Mouse (Mus musculus): ENCODE data around the gene Mcm2. TPM values are rescaled to one million over a fixed set of nuclear protein-coding genes. Genes with fewer than 3 reads are reported as not detected.

Gene Mcm2
- total RNA-seq, 1 experiment from 2014 or later = 17.7 TPM

- ATAC-seq (ENCODE audit: extremely low read depth, insufficient number of reproducible peaks, low FRiP score, poor library complexity, severe bottlenecking) = no peak
Observed at GRCm38 (mm10) chr6:88899086-88899485, 506 bp upstream of the Mcm2 start.

- no peak for ATAC-seq (ENCODE audit: extremely low read depth, insufficient number of reproducible peaks, low FRiP score, poor library complexity, severe bottlenecking)
Observed at GRCm38 (mm10) chr6:88897246-88897645, 1.3 kb downstream of the Mcm2 start.

GRCm38 (mm10) chr6:88895943-88896342 lies 2.6 kb downstream of the Mcm2 start:
- ATAC-seq (ENCODE audit: extremely low read depth, insufficient number of reproducible peaks, low FRiP score, poor library complexity, severe bottlenecking) = no peak

- ATAC-seq (ENCODE audit: extremely low read depth, insufficient number of reproducible peaks, low FRiP score, poor library complexity, severe bottlenecking) = 0 out of 2 replicates have a peak, but pooled peaks have one; percentile 24
Observed at GRCm38 (mm10) chr6:88893559-88893958, 5.0 kb downstream of the Mcm2 start.

- no peak for ATAC-seq (ENCODE audit: extremely low read depth, insufficient number of reproducible peaks, low FRiP score, poor library complexity, severe bottlenecking)
Observed at GRCm38 (mm10) chr6:88890832-88891231, 7.7 kb downstream of the Mcm2 start.

GRCm38 (mm10) chr6:88889410-88890042 lies 9.1 kb downstream of the Mcm2 start:
- no peak for ATAC-seq (ENCODE audit: extremely low read depth, insufficient number of reproducible peaks, low FRiP score, poor library complexity, severe bottlenecking)

- no peak for ATAC-seq (ENCODE audit: extremely low read depth, insufficient number of reproducible peaks, low FRiP score, poor library complexity, severe bottlenecking)
Observed at GRCm38 (mm10) chr6:88886417-88886967, 12.1 kb downstream of the Mcm2 start.

GRCm38 (mm10) chr6:88885644-88886416 lies 12.8 kb downstream of the Mcm2 start:
- no peak for ATAC-seq (ENCODE audit: extremely low read depth, insufficient number of reproducible peaks, low FRiP score, poor library complexity, severe bottlenecking)

- ATAC-seq (ENCODE audit: extremely low read depth, insufficient number of reproducible peaks, low FRiP score, poor library complexity, severe bottlenecking) = no peak
Observed at GRCm38 (mm10) chr6:88884690-88885089, 13.9 kb downstream of the Mcm2 start.

- ATAC-seq (ENCODE audit: extremely low read depth, insufficient number of reproducible peaks, low FRiP score, poor library complexity, severe bottlenecking) = no peak
Observed at GRCm38 (mm10) chr6:88884195-88884594, 14.4 kb downstream of the Mcm2 start.

GRCm38 (mm10) chr6:88881334-88881733 lies 17.2 kb downstream of the Mcm2 start:
- no peak for ATAC-seq (ENCODE audit: extremely low read depth, insufficient number of reproducible peaks, low FRiP score, poor library complexity, severe bottlenecking)

- ATAC-seq (ENCODE audit: extremely low read depth, insufficient number of reproducible peaks, low FRiP score, poor library complexity, severe bottlenecking) = no peak
Observed at GRCm38 (mm10) chr6:88879471-88879870, 19.1 kb downstream of the Mcm2 start.

GRCm38 (mm10) chr6:88874868-88875508 lies 23.6 kb downstream of the Mcm2 start, which contains the start of gene Podxl2:
Gene Podxl2, minus strand, starts transcription at chr6:88875044.
- no peak for ATAC-seq (ENCODE audit: extremely low read depth, insufficient number of reproducible peaks, low FRiP score, poor library complexity, severe bottlenecking)

GRCm38 (mm10) chr6:88873965-88874867 lies 24.4 kb downstream of the Mcm2 start:
- ATAC-seq (ENCODE audit: extremely low read depth, insufficient number of reproducible peaks, low FRiP score, poor library complexity, severe bottlenecking) = no peak

- ATAC-seq (ENCODE audit: extremely low read depth, insufficient number of reproducible peaks, low FRiP score, poor library complexity, severe bottlenecking) = no peak
Observed at GRCm38 (mm10) chr6:88872811-88873210, 25.8 kb downstream of the Mcm2 start.

GRCm38 (mm10) chr6:88871546-88871945 lies 27.0 kb downstream of the Mcm2 start:
- ATAC-seq (ENCODE audit: extremely low read depth, insufficient number of reproducible peaks, low FRiP score, poor library complexity, severe bottlenecking) = no peak

- no peak for ATAC-seq (ENCODE audit: extremely low read depth, insufficient number of reproducible peaks, low FRiP score, poor library complexity, severe bottlenecking)
Observed at GRCm38 (mm10) chr6:88870594-88870993, 28.0 kb downstream of the Mcm2 start.

- ATAC-seq (ENCODE audit: extremely low read depth, insufficient number of reproducible peaks, low FRiP score, poor library complexity, severe bottlenecking) = no peak
Observed at GRCm38 (mm10) chr6:88869459-88869858, 29.1 kb downstream of the Mcm2 start.

- ATAC-seq (ENCODE audit: extremely low read depth, insufficient number of reproducible peaks, low FRiP score, poor library complexity, severe bottlenecking) = no peak
Observed at GRCm38 (mm10) chr6:88865704-88866103, 32.9 kb downstream of the Mcm2 start.

Measured in neutrophil, adult 5-6 weeks (primary cell).